Mouse (Mus musculus) heart, postnatal 0 days (tissue): ENCODE data around the gene Six5. TPM values are rescaled to one million over a fixed set of nuclear protein-coding genes. Genes with fewer than 3 reads are reported as not detected.

Experiments
- ATAC-seq: fragments of 200-750 bp; cut with Nextera tagmentation; 2 replicates; pipeline ENCODE4 v1.8.0; 2017; ENCODE audit warnings: low read depth, moderate number of reproducible peaks, moderate library complexity; ENCODE audit not compliant: insufficient read depth
- DNase-seq: peaks from one replicate; pipeline ENCODE4 v3.0.0-alpha.2; 2016; ENCODE audit warnings: low spot score
- H3K27ac ChIP-seq: fragments of 300-500 bp; sonication (generic); 2 replicates; pipeline ENCODE4 v1.5.1; 2014; ENCODE audit warnings: low read depth, mild to moderate bottlenecking
- H3K27me3 ChIP-seq: fragments of 300-500 bp; sonication (generic); 2 replicates; pipeline ENCODE4 v1.6.1; 2014; ENCODE audit warnings: low read length, mixed read lengths; ENCODE audit not compliant: control insufficient read depth, insufficient read depth
- H3K36me3 ChIP-seq: fragments of 300-500 bp; sonication (generic); replicated peaks from 2 replicates; pipeline ENCODE4 v1.6.1; 2014; ENCODE audit warnings: low read length, mixed read lengths; ENCODE audit not compliant: control insufficient read depth, insufficient read depth
- H3K4me1 ChIP-seq: fragments of 300-500 bp; sonication (generic); 2 replicates; pipeline ENCODE4 v1.6.1; 2014; ENCODE audit warnings: antibody characterized with exemption; ENCODE audit not compliant: control insufficient read depth, insufficient read depth
- H3K4me2 ChIP-seq: fragments of 300-500 bp; sonication (generic); 2 replicates; pipeline ENCODE4 v1.6.1; 2014; ENCODE audit warnings: low read depth, mild to moderate bottlenecking, low read length, moderate library complexity
- H3K4me3 ChIP-seq: fragments of 300-500 bp; sonication (generic); 2 replicates; pipeline ENCODE4 v1.5.1; 2014; ENCODE audit warnings: low read depth, low read length
- H3K9ac ChIP-seq: fragments of 300-500 bp; sonication (generic); replicated peaks from 2 replicates; pipeline ENCODE4 v1.6.1; 2014; ENCODE audit warnings: low read depth, low read length, mixed read lengths
- H3K9me3 ChIP-seq: fragments of 300-500 bp; sonication (generic); replicated peaks from 2 replicates; pipeline ENCODE4 v1.6.1; 2016; ENCODE audit warnings: low read length; ENCODE audit not compliant: control insufficient read depth
- CTCF ChIP-seq: IDR thresholded peaks from 2 replicates; pipeline ENCODE4 v1.5.1; 2016; ENCODE audit warnings: antibody characterized with exemption, control low read depth, low read depth
- EP300 ChIP-seq: IDR thresholded peaks from 2 replicates; pipeline ENCODE4 v1.6.1; 2016; ENCODE audit warnings: antibody characterized with exemption, low read depth
- WGBS: fragments of 180-500 bp; shearing (Covaris S2); extraction: QIAGEN DNeasy Blood & Tissue Kit; methylation state at CpG from one replicate; pipeline ENCODE4 v1.1.7; 2014; 5-methylcytosine and 5-hydroxymethylcytosine counted together
- polyA plus RNA-seq: library from polyadenylated mRNA; unstranded; fragments of >200 nt; fragmentation: Nextera tagmentation; extraction: Ambion mirVana; gene quantifications from 2 replicates; pipeline ENCODE4 v1.2.1, GENCODE M21; 2015
- total RNA-seq: library from RNA; depleted of rRNA; stranded (reverse); fragments of >200 nt; gene quantifications from 2 replicates; pipeline ENCODE4 v1.2.3, GENCODE M21; 2014; ENCODE audit warnings: low replicate concordance

Gene Six5
- total and polyA plus RNA-seq, 2 experiments from 2014 or later = 3.8 to 21.0 TPM

DNA sequence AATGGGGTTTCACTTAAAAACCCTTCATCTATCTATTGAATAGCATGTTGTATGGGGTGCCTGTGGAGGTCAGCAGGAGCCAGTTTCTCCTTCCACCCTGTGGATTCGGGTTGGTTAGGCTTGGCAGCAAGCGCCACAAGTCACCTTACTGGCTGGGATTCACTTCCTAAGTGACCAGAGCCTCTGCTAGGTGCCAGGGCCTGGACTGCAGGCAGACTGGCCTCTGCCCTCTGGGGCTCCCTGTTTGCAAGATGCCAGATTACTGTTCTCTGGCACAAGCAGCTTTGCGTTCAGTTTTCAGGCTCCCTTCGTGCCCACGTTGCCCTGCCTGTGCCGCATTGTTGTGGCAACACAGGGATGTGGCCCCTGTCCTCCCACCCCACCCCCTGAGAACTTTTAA is 30.3 kb downstream of the Six5 start:
- Histone ChIP-seq H3K9ac (no peak overlapping the region), H3K4me1 (peaks cover 8% of the 10 kb centered on the region; the same call in 1 of the 2 replicates), H3K4me2 (no peak overlapping the region), H3K36me3 (no peaks in the 10 kb centered on the region), H3K9me3 (no peaks in the 10 kb centered on the region), H3K27ac (no peak overlapping the region), H3K27me3 (no peaks in the 10 kb centered on the region), H3K4me3 (no peak overlapping the region)
- no peak for ATAC-seq
- WGBS = 85% methylated on average over 6 of the region's 6 CpGs
- TF ChIP-seq EP300 (no peak), CTCF (no peak)
- DNase-seq = no peak

DNA sequence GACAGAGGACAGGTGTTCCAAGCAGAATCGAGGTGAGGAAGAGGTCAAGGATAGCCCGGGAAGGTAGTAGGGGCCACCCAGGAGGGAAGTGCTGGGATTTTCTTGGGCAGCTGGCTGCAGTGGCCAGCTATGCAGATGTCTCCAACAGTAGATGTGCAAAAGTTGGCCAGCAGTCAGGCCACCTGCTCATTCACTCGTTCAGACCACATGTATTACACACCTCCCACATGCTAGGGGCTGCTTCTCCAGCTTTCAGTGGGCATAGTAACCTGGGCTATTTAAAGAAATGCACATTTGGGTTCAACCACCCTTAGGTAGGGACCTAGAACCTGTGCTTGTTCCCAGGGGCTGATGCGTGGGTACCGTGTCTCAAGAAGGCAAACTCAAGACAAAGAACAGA is 33.4 kb downstream of the Six5 start:
- WGBS = 80% methylated on average over 5 of the region's 5 CpGs
- Histone ChIP-seq H3K27me3 (no peaks in the 10 kb centered on the region), H3K4me1 (peaks cover 5% of the 10 kb centered on the region; the same call in 1 of the 2 replicates), H3K27ac (no peak overlapping the region), H3K9me3 (no peaks in the 10 kb centered on the region), H3K9ac (no peak overlapping the region), H3K36me3 (no peaks in the 10 kb centered on the region), H3K4me2 (no peak overlapping the region), H3K4me3 (no peak overlapping the region)
- TF ChIP-seq CTCF (no peak), EP300 (no peak)
- ATAC-seq = no peak
- DNase-seq = no peak

DNA sequence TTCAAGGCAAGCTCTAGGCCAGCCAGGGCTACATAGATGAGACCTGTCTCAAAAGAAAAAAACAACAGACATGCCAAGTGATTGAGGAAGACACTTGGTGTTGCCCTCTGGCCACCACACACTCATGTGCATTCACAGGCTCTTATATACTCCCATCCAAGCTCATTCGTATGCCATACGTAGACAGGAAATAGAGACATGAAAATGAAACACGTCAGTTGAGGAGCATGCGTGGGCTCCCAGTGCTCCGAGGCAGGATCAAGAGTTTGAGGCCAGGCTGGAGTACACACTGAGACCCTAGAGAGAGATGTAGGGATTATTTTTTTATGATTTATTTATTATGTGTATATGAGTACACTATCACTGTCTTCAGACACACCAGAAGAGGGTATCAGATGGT is 35.0 kb downstream of the Six5 start:
- TF ChIP-seq EP300 = no peak
- no peak for TF ChIP-seq CTCF
- H3K4me3 ChIP-seq = no peak overlapping the region
- no peaks in the 10 kb centered on the region for H3K27me3 ChIP-seq
- no peak for ATAC-seq
- H3K36me3 ChIP-seq = no peaks in the 10 kb centered on the region
- 86% methylated on average over 5 of the region's 5 CpGs for WGBS
- no peak overlapping the region for H3K4me2 ChIP-seq
- no peak overlapping the region for H3K9ac ChIP-seq
- H3K4me1 ChIP-seq = peaks cover 5% of the 10 kb centered on the region; the same call in 1 of the 2 replicates
- DNase-seq = no peak
- H3K27ac ChIP-seq = no peak overlapping the region
- no peaks in the 10 kb centered on the region for H3K9me3 ChIP-seq

DNA sequence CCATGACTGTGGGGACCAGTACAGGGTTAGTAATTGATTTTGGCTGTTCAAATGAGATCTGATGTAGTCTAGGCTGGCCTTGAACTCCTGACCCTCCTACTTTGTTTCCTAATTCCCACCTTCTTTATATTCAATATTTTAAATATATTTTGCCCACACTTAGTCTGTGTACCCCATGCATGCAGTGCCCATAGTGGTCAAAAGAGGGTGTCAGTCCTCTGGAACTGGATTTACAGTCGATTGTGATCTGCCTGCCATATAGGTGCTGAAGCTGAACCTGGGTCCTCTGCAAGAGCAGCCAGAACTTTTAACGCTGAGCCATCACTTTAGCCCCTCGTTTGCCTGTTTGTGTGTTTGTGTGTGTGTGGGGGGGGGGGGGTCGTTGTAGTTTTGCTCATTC is 36.3 kb downstream of the Six5 start:
- Histone ChIP-seq H3K4me2 (peak overlapping the region; percentile 72), H3K9ac (peak overlapping the region; percentile 38; the same call in 1 of the 2 replicates), H3K36me3 (peaks cover 9% of the 10 kb centered on the region), H3K27me3 (no peaks in the 10 kb centered on the region), H3K4me3 (peak overlapping the region; percentile 35), H3K9me3 (no peaks in the 10 kb centered on the region), H3K27ac (peak overlapping the region; percentile 83), H3K4me1 (peaks cover 5% of the 10 kb centered on the region; the same call in 1 of the 2 replicates)
- ATAC-seq = no peak
- 12% methylated on average over 4 of the region's 4 CpGs for WGBS
- no peak for DNase-seq
- TF ChIP-seq CTCF (no peak), EP300 (no peak)

DNA sequence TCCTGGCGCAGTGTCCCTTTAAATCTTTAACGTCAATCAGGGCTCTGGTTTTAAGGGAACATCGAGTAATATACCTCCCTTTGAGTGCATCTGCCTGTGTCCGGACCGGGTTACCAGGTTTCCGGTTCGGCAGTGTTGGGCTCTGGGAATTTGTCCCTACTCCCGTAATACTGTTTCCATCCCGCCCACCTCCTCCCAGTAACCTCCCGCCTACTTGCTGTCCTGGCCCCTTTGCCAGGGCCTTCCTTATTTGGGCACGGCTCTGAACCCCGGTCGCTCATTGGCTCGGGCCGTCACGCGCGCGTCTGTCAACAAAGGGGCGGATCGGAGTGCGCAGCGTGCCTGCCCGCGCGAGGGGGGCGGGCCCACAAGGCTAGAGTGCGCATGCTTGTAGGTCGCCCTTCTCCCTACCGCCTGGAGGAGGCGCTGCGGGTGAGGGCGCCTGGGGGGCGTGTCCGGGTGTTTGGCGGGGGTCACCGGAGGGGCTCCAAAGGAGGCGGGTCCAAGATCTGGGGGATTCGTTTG is 37.0 kb downstream of the Six5 start:
- H3K4me2 ChIP-seq = peak overlapping the region; percentile 72
- TF ChIP-seq CTCF = peak; percentile 89
- peak; percentile 93 for TF ChIP-seq EP300
- ATAC-seq = peak; percentile 99
- no peaks in the 10 kb centered on the region for H3K9me3 ChIP-seq
- H3K4me3 ChIP-seq = peak overlapping the region; percentile 52
- H3K27me3 ChIP-seq = no peaks in the 10 kb centered on the region
- H3K36me3 ChIP-seq = peaks cover 16% of the 10 kb centered on the region
- peaks cover 5% of the 10 kb centered on the region; the same call in 1 of the 2 replicates for H3K4me1 ChIP-seq
- under 1% methylated on average over 39 of the region's 39 CpGs for WGBS
- H3K9ac ChIP-seq = peak overlapping the region; percentile 50; the same call in 1 of the 2 replicates
- H3K27ac ChIP-seq = peak overlapping the region; percentile 83
- DNase-seq = peak; percentile 100

DNA sequence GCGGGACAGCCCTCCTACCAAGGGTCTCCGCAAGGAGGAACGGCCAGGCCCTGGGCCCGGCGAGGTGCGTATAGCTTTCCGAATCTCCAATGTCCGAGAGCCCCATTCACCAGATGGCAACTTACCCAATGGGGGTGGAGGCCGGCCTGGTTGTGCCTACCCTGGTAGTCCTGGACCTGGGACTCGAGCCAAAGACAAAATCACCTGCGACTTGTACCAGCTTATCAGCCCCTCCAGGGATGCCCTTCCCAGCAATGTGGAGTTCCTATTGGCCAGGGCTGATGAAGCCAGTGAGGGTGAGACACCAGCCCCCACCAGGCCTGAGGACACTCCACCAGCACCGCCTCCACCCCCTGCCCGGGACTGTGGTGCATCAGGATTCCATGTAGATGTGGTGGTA is 41.8 kb downstream of the Six5 start:
- Histone ChIP-seq H3K27me3 (no peaks in the 10 kb centered on the region), H3K9ac (no peak overlapping the region), H3K4me3 (no peak overlapping the region), H3K27ac (no peak overlapping the region), H3K36me3 (peaks cover 51% of the 10 kb centered on the region), H3K4me2 (no peak overlapping the region), H3K4me1 (peaks cover 5% of the 10 kb centered on the region; the same call in 1 of the 2 replicates), H3K9me3 (no peaks in the 10 kb centered on the region)
- no peak for ATAC-seq
- WGBS = 89% methylated on average over 13 of the region's 13 CpGs
- TF ChIP-seq CTCF (no peak), EP300 (no peak)
- DNase-seq = no peak
